Mouse (Mus musculus) heart, adult 8-10 months (tissue): ENCODE results near the gene Fndc7. TPM values are rescaled to one million over a fixed set of nuclear protein-coding genes. Genes with fewer than 3 reads are reported as not detected.
"Not testable (repeated sequence)": the region's sequence is repeated elsewhere in the genome, so short reads cannot be mapped to it uniquely, and the experiment has no call there.

ENCODE experiments used
- DNase-seq: peaks from one replicate; pipeline ENCODE4 v3.0.0; 2022; ENCODE audit warnings: low spot score
- total RNA-seq, 4 experiments: library from RNA; stranded (reverse); gene quantifications; 2 replicates each; pipeline ENCODE4 v1.2.4; 2022

The Fndc7 gene
- total RNA-seq, 4 experiments from 2014 or later, result 0.06 TPM; not detected in 3

DNA sequence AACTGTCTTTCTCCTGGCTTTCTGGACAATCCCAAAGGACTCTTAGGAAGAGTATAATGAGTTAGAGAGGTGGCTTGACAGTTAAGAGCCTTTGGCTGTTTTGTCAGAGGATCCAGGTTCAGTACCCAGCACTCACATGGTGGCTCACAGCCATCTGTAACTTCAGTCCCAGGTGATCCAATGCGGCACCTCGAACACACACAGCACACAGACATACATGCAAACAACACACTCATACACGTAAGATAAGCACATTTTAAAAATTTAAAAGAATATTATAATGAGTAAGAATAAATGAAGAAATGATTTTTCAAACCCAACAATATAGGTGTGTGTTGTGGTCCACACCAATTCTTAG, 2.2 kb downstream of the Fndc7 start:
- DNase-seq, result no peak

DNA sequence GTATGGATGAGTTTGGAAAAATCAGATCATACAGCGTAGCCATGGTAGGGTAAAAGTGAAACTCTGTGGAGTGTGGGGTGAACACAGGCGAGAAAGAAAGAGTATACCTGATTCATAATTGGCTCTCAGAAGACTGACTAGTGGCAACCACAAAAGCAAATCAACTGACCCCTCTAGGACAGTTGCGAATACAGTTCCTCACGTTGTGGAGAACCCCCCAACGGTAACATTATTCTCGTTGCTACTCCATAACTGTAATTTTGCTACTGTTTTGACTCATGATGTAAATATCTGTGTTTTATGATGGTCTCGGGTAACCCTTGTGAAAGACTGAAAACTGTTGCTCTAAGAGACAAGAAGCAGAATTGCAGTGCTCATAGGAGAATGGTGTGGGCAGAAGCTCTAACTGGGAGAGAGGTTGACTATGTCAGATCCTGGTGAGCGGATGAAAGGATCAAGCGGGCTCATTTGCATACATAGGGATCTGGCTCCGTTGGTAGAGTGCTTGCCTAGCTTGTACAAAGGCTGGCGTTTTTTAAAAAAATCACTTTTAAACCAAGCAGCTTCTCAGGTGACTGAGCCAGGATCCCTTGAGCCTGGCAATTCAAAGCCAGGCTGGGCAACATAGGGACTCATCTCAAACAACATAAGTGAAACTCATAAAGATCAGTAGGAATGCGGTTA, 2.7 kb downstream of the Fndc7 start:
- no peak for DNase-seq

DNA sequence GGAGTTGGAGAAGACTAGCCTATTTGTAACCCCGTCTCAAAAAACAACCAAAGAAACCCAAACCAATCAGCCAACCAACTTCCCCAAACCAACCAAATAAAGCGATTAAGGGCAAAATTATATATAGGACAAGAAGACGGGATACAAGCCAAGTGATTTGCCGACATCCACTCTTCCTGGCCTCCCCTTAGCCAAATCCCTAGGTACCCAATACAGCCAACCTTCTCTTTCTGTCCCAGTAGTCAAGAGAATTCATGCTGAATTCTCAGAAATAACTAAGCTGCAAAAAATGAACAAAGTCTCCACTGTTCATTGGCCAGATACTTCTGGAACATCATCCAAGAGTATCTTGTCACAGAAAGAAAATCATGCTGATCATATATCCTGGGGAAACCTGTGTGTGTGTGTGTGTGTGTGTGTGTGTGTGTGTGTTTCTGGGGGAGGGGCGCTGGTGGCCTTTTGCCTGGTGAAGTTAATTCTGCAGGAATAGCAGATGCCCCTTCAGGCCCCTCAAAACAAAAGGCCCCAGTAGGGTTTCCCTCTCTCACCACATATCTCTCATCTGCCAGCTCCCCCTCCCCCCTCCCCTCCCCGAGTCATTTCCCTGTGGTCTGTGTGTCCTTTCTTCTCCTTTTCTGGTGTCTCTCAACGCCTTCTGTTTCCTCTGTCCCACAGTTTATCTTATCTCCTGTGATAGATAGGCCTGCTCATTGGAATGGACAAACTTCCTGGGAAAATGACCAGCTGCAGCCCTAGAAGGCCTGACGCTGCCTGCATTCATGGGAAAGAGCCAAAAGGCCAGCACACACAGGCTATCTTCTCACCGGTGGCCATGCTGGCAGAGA, 3.9 kb downstream of the Fndc7 start:
- peak; percentile 50 for DNase-seq

DNA sequence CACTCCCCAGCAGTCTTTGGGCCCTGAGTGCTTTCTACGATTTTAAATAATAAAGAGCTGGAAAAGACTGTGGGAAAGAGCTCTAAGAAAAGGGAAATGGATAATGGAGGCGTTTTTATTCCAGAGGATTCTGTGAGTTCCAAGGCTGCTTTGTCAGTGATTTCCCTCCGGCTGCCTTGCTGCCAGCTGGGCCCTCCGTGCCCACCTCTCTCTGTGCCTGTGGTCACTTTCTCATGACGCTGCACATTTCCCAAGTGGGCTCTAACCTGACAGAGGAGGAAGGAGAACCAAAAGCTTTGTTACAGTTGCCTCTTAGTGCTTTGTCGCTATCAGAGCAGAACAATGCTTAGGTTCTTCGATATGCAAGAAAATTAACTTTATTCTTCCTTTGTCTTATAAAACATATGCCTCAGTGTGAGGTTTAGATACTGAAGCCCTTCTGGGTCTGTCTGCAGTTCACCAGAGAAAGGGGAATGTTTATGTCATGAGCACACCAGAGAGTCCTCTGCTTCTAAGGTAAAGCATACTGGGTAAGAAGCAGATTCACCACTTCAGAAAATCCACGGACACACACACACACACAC, 5.0 kb downstream of the Fndc7 start:
- no peak for DNase-seq

DNA sequence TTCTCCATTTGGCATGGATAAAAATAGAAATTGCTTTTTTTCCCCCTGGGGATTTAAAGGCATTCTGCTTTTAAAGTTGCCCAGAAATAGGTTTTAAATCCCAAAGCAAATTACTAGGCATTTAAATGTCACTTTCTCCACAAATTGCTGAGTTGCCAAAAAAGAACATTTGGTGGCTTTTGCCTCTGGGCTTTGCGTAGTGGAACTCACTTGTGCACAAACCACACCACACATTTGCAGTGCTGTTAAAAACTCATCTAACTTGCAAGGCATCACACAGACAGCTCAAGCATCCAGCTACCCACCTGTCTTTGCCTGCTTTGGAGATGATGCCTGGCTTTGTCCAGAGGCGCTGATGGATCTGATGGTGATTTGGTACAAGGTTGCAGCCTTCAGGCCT, 6.7 kb downstream of the Fndc7 start:
- no peak for DNase-seq

DNA sequence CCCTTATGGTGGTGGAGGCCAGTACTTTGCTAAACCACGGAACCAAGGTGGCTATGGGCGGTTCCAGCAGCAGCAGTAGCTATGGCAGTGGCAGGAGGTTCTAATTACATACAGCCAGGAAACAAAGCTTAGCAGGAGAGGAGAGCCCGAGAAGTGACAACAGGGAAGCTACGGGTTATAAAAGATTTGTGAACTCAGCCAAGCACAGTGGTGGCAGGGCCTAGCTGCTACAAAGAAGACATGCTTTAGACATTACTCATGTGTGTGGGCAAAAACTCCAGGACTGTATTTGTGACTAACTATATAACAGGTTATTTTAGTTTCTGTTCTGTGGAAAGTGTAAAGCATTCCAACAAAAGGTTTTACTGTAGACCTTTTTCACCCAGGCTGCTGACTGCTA, 7.9 kb downstream of the Fndc7 start:
- DNase-seq, result not testable (repeated sequence)

DNA sequence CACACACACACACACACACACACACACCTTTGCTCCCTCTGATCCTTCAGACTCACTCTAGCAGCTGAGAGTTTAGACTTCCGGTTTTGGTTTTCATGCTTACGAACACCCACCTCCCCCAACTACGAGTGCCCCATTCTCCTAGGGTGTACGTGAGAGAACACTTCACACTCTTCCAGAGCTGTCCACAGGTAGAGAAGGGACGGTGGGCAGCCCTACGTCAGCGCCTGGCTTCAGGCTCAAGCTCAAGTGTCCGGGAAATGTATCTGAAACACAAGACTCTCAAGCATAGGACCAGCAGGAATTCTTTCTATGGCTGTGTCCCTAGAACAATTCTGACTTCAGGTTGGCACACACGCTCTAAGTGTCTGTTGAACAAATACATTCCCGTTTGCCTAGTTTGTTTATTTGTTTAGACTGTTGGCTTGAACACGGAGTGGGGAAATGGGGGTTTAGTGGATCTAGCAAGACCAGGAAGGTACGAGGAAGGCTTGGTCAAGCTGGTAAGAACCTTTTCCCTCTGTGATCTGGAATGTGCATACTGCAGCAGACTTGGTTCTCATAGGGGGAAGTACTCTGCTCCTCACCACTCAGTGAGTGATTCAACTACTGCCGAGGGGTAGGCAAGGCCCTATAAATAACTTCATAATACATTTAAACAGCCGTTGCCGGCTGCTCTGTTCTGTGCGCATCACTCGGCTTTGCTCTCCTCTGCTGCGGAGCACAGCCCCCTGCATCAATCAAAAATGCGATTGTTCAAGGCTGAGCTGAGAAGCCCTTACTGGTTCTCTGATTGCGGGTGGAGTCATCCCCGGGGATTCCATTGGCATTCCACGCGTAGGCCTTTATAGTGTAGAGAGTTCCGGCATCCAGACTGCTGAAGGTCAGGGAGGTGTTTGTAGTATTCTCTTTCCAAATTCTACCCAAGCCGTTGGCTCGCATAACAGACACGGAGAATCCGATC, 9.0 kb downstream of the Fndc7 start:
- no peak for DNase-seq

DNA sequence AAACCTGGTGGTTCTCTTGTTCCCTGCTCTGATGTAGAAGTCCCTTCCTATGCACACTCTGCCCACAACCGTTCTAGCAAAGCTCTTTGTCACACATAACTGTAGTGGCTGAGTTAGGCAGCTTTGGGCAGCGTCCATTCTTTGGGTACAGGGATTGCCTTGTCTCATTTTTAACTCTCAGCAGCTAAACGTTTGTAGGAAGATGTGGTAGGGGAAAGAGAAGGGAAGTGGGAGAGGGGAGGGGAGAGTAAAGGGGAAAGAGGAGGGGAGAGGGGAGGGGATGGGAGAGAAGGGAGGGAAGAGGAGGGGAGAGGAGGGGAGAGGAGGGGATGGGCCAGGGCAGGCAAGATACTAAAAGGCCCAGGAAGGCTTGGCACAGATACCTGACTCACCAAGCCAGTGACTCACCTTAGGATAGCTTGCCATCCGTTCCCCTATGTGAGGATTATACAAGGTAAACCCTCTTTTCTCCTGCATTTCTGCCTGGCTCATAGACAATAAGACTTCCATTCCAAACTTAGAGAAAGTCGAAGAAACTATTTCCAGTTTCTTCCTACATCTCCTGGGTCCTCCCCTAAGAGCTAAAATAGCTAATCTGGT, 9.9 kb downstream of the Fndc7 start:
- no peak for DNase-seq

DNA sequence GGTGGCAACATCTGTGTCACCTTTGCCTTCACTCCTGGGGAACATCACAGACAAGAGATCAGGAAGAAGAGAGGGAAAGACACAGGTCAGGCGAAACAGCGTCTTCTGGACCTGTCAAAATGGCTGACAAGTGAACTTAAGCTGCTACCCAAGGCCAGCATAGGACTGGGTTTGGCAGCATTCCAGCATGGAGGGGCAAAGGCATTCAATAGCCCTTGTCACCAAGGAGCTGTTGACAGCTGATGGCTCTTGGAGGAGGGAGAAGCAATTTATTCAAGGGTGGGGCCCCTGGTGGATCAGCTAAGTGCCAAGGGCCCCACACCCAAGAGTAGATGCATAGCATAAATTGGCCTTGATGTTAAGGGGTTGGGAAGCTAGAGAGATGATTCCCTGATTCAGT, 10.7 kb downstream of the Fndc7 start:
- no peak for DNase-seq

DNA sequence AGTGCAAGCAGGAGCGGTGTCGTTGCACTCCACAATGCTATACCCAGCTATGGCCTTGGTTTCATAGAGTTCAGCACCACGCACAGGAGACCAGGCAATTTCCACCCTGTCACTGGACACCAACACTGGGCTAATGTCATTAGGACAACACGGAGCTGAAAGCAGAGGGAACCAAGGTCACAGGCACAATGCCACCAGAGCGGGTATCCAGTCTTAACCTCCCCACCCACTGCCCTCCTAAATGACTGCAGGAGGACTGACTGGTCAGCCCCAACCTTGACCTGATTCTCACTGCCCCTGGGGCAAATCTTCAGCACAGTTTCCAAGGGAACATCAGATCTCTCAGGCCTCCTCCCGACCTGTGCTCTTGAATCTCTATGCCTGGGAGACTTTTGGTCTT, 19.2 kb downstream of the Fndc7 start:
- DNase-seq, result no peak

DNA sequence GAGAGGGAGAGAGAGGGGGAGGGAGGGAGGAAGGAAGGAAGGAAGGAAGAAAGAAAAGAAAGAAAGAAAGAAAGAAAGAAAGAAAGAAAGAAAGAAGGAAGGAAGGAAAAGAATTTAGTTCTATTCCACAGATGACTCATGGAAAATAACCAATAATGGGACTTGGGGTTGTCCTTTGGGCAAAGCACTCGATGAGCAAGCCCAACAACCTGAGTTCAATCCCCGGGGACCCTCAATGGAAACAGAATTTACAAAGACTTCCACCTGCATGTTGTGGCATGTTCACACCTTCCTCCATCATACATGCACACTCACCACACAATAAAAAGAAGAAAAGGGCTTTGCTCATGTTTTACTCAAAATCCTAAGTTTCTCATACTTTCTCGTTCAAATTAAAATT, 22.4 kb downstream of the Fndc7 start:
- no peak for DNase-seq

DNA sequence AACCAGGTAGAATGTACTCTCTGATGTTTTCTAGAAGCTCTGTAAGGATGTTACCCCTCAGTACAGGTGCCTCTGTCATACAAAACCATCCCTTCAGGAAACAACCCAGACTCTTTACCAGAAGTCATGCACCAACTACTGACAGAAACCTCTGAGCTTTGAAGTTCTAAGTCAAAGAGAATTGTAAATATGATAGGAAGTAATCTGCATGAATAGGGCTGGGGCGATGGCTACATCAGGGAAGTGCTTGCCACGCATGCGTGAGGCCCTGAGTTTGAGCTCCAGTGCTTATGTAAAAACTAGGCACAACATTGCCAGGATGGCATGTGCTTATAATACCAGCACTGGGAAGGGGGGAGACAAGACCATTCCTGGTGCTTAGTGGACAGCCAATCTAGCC, 24.1 kb downstream of the Fndc7 start:
- DNase-seq, result no peak

DNA sequence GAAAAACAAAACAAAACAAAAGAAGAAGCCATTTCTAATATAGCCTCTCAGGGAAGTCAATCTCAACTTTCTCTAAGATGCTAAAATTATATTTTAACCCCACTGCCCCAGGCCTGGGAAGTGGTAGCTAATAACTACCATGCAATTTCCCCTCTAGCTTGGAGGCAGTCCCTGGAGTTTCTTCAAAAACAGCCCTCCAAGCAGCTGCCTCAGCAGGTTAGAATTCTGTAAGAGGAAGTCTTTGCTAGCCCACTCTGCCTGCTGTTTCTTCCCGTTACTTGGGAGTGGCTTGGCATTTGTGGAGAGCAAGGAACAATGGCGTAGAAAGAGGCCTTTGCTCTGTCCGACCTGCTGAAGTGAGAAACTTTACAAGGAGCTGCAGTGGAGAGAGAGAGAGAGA, 24.7 kb downstream of the Fndc7 start:
- DNase-seq, result no peak

DNA sequence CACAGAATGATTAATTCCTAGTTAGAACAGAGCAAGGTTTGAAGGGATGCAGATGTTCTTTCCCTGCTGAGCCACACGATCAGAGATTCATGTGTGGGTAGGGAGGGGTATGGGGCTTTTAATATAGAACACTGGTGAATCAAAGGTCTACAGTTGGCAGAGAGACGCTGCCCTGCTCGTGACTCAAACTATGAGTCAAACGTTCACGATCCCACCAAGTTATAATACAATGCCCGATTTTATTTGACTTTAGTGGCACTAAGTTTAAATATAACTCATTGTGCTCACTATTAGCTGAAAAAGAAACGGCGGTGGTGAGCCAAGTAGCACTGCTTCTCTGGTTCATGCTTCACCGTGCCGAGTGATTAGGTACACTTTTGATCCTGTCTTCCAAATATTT, 26.7 kb downstream of the Fndc7 start:
- no peak for DNase-seq

DNA sequence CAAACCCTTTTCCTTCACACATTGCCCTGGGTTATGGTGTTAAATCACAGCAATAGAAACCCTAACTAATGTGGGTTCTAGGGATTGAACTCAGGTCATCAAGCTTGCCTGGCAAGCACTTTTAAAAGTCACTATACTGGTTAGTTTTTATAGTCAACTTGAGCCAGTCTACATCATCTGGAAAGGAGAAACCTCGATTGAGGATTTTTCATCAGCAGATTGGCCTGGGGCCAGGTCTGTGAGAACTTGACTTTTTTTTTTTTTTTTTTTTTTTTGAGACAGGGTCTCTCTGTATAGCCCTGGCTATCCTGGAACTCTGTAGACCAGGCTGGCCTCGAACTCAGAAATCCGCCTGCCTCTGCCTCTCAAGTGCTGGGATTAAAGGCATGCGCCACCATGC, 27.5 kb downstream of the Fndc7 start:
- not testable (repeated sequence) for DNase-seq

DNA sequence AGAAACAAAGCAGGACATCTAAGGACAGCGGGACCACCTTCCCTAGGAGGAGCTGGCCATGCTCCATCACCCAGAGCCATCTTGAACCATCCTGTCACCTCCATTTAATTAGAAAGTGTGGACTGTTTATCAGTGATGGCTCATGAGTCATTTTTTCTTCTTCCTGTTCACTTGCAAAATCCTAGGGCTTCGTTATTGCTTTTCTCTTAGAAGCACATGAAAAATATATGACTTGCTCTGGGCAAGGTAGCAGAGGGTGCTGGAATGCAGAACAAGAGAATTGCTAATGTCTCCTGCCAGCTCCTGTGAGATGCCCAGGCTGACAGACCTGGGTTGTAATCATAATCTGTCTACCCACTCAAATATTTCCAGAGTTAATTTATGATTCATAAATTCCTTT, 29.0 kb downstream of the Fndc7 start:
- DNase-seq, result no peak

DNA sequence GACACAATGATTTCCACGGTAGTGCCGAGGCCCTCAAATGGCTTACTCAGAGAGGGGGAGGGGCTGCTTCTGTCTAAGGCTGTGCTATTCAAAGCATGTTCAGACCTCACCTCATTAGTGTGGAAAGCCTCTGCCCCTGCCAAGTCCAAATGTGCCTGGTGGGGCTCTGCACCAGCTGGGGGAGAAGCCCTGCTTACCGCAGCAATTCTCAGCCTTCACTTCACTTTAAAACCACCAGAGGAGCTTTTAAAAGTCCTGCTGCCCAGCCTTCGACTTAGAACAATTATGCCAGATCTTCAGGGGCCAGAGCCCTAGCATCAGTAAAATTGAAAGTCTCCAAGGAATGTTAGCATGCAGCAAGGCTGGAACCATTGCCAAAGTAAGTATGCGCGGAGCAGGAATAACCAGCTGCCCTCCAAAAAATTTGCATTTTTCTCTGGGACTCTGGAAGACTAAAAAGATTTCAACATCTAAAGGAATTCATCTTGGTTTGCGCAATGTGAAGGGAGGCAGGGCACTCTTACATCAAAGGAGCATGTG, 31.5 kb downstream of the Fndc7 start:
- DNase-seq, result peak; percentile 43

DNA sequence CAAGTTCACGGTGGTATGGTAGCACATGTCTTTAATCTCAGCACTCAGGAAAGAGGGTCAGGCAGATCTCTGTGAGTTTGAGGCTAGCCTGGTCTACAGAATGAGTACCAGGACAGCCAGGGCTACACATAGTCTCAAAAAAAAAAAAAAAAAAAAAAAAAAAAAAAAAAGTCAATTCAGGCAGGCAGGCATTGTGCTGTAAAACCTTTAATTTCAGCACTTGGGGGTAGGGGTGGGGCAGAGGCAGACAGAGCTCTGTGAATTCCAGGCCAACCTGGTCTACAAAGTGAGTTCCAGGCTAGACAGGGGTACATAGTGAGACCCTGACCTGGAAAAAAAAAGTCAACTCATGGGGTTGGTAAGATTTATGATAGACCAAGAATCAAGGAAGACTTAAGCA, 32.1 kb downstream of the Fndc7 start:
- DNase-seq, result no peak

DNA sequence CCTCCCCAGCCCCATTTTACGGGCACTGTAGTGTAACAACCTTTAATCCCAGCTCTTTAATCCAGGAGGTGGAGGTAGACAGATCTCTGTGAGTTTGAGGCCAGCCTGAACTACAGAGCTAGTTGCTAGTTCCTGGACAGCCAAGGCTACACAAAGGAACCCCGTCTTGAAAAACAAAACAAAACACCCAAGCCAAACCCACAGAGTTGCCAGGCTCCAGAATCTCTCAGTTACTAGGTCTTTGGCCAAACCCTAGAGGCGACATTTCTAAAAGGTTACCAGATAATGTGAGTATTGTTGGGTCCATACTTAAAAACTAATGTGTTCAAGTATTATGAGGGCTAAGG, 32.7 kb downstream of the Fndc7 start:
- DNase-seq, result no peak

DNA sequence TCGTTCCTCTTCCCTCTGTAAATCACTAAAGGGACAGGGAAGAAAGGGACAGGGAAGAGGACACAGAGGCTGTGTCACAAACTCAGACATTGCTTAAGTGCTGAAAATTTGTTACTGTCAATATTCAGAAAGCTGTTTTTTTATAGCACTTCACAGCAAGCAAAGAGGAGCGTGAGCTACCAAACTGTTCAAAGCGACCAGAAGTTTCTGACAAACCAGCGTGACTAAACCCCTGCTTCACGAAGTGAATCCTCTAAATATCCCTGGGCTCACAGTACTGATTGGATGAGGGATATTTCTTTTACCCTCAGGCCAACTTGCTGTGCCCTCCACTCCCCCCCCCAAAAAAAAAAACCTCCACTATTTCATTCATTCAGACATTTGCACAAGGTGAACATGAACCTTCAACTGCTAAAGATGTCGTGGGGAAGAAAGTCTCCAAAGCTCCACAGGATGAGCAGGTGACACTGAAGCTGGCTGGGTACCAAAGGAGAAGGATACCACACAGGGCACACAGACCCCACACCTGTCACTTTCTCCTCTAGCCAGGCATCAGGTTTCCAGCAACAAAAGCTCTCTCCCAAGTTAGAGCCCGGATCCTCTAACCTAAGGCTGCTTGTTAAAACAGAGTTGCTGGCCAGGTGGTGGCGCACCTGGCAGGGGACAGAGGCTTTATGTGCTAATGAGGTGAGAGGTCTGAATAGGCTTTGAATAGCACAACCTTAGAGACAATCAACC, 33.3 kb downstream of the Fndc7 start:
- no peak for DNase-seq

DNA sequence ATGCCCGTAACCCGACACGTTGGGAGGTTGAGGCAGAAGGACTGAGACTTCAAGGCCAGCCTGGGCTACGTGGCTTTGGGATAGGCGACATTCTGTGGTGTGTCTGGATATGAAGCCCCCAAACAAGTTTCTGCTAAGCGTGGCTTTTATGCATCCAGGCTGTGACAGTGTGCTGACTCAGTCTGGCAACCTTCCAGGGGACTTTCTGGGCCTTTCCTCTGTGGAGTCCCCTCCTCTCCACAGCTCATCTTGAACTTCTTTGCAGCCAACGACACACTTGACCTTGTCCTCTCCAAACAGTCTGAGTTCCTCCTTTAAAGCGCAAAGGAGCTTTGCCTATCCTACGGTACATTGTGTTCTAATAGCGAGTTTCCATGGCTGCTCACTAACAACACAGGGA, 33.9 kb downstream of the Fndc7 start:
- peak; percentile 64 for DNase-seq
